Mouse (Mus musculus) cerebellum, adult 2 months (tissue): ENCODE measurements at regions not wholly inside any gene's neighbourhood (a gene's known extent, or its start where the extent isn't known, plus 50 kb on each side); places are given as distances from the start of the nearest gene placed in this dataset.

ENCODE experiments used
- CTCF ChIP-seq: fragments of 200-500 bp; IDR thresholded peaks from 2 replicates; pipeline ENCODE4 v1.5.1; 2011; ENCODE audit warnings: low read depth, mild to moderate bottlenecking, control low read depth, low read length, moderate library complexity, borderline replicate concordance; ENCODE audit not compliant: insufficient read depth
- POLR2A ChIP-seq: fragments of 200-500 bp; IDR thresholded peaks from 2 replicates; pipeline ENCODE4 v1.6.1; 2011; ENCODE audit warnings: low read length, control low read depth, borderline replicate concordance; ENCODE audit not compliant: insufficient read depth

DNA sequence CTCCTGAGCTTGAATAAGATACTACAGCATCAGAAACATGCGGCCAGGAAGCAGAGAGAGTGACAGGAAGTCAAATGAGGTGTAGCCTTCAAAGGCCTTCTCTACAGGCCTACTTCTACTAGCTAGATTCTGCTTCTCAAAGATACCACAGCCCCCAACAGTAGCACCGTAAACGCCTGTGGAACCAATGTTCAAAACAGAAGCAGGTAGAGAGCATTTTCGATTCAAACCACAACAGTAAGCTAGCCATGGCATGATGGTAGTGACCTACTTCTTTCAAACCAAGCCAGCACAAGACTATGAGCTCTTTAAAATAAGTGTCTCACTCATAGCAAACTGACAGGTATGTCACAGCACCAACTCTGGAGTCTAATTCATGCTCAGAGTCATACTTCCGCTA lies 134.0 kb upstream of the Kcnh8 start:
- TF ChIP-seq CTCF (no peak), POLR2A (no peak)
